Mouse (Mus musculus) liver, embryonic 14.5 days (tissue): ENCODE data around the gene Ldah.
A peak's percentile ranks its signal among the peaks of the same experiment; 100 is the strongest.

Experiments
- CTCF ChIP-seq: IDR thresholded peaks from 2 replicates; pipeline ENCODE4 v1.5.1; 2016; ENCODE audit warnings: antibody characterized with exemption, low read depth, control low read depth
- EP300 ChIP-seq: IDR thresholded peaks from 2 replicates; pipeline ENCODE4 v1.6.1; 2016; ENCODE audit warnings: antibody characterized with exemption, low read depth

GRCm38 (mm10) chr12:8301841-8302431 lies 94.0 kb downstream of the Ldah start, which contains the start of gene Gdf7:
- TF ChIP-seq CTCF: peak; percentile 5; the same call in 1 of the 2 replicates
- no peak for TF ChIP-seq EP300
